Mouse (Mus musculus): ENCODE results near the gene Osbpl6.

GRCm38 (mm10) chr2:76571543-76571942, 165.2 kb downstream of the Osbpl6 start:
- TF ChIP-seq JUND (IDR thresholded peaks at IDR 0.05; ENCODE audit: low read depth, low read length) (no peak), ZNF384 (IDR thresholded peaks at IDR 0.05; ENCODE audit: low read depth, low read length) (no peak), TCF12 (IDR thresholded peaks at IDR 0.05; ENCODE audit: low read depth, low read length) (no peak), POLR2A (IDR thresholded peaks at IDR 0.05; ENCODE audit: control insufficient read depth in 1 of 2, insufficient read depth in 1 of 2, low read depth in 1 of 2, low read length in 2 of 2, poor library complexity in 1 of 2) (no peak), CTCF (IDR thresholded peaks at IDR 0.05 in 2 of 3, conservative IDR thresholded peaks at IDR 0.05 in 1 of 3; ENCODE audit: control insufficient read depth in 1 of 3, insufficient read depth in 1 of 3, low read depth in 2 of 3, low read length in 3 of 3, poor library complexity in 1 of 3, severe bottlenecking in 1 of 3) (no peak), EP300 (IDR thresholded peaks at IDR 0.05; ENCODE audit: low read depth in 1 of 2, low read length in 2 of 2) (no peak), GATA1 (IDR thresholded peaks at IDR 0.05; ENCODE audit: low read depth, low read length) (no peak), ZC3H11A (IDR thresholded peaks at IDR 0.05; ENCODE audit: low read depth, low read length) (no peak), ZMIZ1 (IDR thresholded peaks at IDR 0.05; ENCODE audit: low read depth, low read length) (no peak)

Data from MEL (cell line).